Mouse (Mus musculus) testis, adult 2 months (tissue): ENCODE measurements around the gene Far2.

ENCODE experiments used
- CTCF ChIP-seq: fragments of 200-500 bp; IDR thresholded peaks from 2 replicates; pipeline ENCODE4 v1.5.1; 2012; ENCODE audit warnings: low read depth, mild to moderate bottlenecking, inconsistent platforms, low read length, moderate library complexity; ENCODE audit not compliant: control insufficient read depth, insufficient read depth, insufficient replicate concordance
- POLR2A ChIP-seq: fragments of 200-500 bp; IDR thresholded peaks from 2 replicates; pipeline ENCODE4 v1.6.1; 2012; ENCODE audit warnings: low read depth, mild to moderate bottlenecking, inconsistent platforms, low read length, moderate library complexity; ENCODE audit not compliant: control insufficient read depth

DNA sequence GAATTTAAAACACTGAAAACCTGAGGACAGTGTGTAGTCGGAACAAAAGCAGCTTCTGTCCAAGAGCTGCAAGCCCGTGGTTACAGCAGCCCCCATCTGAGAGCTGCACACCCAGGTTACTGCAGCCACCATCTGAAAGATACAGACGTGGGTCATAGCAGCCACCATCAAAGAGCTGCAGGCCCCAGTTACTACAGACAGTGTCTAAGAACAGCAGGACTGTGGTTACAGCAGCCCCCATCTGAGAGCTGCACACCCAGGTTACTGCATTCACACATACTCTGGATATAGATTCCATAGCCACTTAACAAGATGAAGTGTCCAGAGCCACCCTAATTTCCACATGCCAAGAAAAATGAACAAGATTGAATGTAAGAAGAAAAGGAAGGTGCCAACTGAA, 180.5 kb downstream of the Far2 start:
- no peak for TF ChIP-seq CTCF
- TF ChIP-seq POLR2A = no peak
